Mouse (Mus musculus) gastrocnemius, postnatal 4 days (tissue): ENCODE data around the gene Tldc2. TPM values are rescaled to one million over a fixed set of nuclear protein-coding genes. Genes with fewer than 3 reads are reported as not detected.
A peak's percentile ranks its signal among the peaks of the same experiment; 100 is the strongest.

Source experiments
- DNase-seq, 2 experiments: peaks; one replicate each; pipeline ENCODE4 v3.0.0; 2021 to 2022; ENCODE audit warnings: low spot score in 2 of 2, mixed read lengths in 2 of 2
- long read RNA-seq, 2 experiments: library from polyadenylated mRNA; stranded (forward); transcript quantifications; one replicate each; pipeline ENCODE4 v2.0.0; 2021
- total RNA-seq, 2 experiments: library from RNA; stranded (reverse); gene quantifications; 2 replicates each; pipeline ENCODE4 v1.2.3; 2021

Tldc2 gene
- total RNA-seq = not detected
- long read RNA-seq, experiment 1 = 0 reads
- long read RNA-seq, experiment 2 = 0 reads

GRCm38 (mm10) chr2:157086796-157087195 is at the start of gene Tldc2:
Tldc2 (plus strand) TSS chr2:157087055.
- no peak for DNase-seq

GRCm38 (mm10) chr2:157037303-157037702 is 49.6 kb upstream of the Tldc2 start:
- no peak for DNase-seq

GRCm38 (mm10) chr2:157039900-157040648 is 46.8 kb upstream of the Tldc2 start:
- DNase-seq = no peak

GRCm38 (mm10) chr2:157040649-157041046 is 46.2 kb upstream of the Tldc2 start:
- no peak for DNase-seq

- no peak for DNase-seq
These were observed 45.4 kb upstream of the Tldc2 start for GRCm38 (mm10) chr2:157041421-157041820.

DNA sequence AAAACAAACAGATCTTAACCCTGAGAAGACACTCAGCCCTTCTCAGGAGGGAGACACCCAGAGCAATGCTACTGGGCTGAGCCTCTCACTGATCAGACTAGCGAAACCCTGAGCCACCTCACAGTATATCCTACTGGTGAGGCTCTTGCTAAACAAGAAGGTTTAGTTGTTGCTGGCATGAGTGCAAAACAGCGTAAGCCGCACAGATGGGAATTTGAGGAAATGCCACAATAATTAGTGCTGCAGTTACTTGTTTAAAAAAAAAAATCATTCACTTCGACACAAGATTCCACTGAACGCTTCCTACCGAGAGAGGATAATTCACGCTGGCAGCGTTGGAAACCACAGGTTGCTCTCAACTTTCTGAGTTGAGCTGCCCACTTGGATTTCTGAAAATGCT is 43.3 kb upstream of the Tldc2 start:
- no peak for DNase-seq

DNA sequence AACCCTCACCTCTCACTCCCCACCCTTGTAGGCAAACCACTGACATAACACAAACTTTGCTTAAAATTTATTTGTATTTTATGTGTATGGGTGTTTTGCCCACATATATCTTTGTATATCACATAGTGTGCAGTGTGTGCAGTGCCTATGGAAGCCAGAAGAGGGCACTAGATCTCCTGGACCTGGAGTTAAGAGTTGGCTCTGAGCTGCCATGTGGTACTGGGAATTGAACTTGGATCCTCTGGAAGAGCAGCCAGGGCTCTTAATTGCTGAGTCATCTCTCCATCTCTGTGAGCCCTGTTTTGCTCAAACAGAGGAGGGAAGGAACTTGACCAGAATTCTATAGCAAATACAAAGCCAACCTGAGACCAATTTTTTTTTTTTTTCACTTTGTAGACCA is 42.9 kb upstream of the Tldc2 start:
- DNase-seq = no peak

- no peak for DNase-seq
These were observed 40.9 kb upstream of the Tldc2 start for GRCm38 (mm10) chr2:157045932-157046331.

- no peak for DNase-seq
These were observed 39.9 kb upstream of the Tldc2 start for GRCm38 (mm10) chr2:157046956-157047355.

DNA sequence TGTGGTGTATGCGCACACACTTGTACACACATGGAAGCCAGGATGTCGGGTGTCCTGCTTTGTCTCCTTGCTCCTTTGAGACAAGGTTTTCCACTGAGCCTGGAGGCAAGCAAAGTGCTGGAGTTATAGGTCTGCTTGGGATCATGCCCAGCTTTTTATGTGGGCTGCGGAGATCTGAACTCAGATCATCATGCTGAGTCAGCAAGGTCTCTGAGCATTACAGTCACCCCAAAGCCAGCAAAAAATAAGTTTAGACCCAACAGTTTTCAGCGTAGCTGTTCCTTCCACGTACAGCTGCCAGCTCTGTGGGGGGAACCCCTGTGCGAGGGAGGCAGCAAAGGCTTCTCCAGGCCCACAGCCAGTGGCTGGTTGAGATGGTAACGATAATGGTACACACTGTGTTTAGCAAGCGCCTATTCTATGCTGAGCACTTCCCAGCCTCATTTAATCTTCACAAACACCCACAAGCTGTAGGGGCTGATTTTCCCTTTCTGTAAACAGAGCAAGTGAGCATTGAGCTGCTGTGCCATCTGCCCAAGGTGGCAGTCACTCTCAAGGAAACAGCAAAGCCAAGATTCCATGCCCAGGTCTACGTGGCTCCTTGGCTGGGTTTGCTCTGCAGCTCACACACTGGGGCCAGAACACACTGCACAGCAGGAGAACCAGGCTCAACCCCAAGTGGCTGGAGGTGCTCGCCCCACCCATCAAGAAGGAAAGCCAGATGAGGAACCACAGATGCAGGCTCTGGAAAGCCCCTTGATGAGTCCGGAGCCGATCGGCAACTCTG is 38.3 kb upstream of the Tldc2 start:
- no peak for DNase-seq

- DNase-seq = no peak
These were observed 37.0 kb upstream of the Tldc2 start for GRCm38 (mm10) chr2:157049831-157050243.

- DNase-seq = no peak
These were observed 34.4 kb upstream of the Tldc2 start for GRCm38 (mm10) chr2:157052448-157052847.

- no peak for DNase-seq
These were observed 33.7 kb upstream of the Tldc2 start for GRCm38 (mm10) chr2:157053124-157053523.

- no peak for DNase-seq
These were observed 33.1 kb upstream of the Tldc2 start for GRCm38 (mm10) chr2:157053787-157054186.

DNA sequence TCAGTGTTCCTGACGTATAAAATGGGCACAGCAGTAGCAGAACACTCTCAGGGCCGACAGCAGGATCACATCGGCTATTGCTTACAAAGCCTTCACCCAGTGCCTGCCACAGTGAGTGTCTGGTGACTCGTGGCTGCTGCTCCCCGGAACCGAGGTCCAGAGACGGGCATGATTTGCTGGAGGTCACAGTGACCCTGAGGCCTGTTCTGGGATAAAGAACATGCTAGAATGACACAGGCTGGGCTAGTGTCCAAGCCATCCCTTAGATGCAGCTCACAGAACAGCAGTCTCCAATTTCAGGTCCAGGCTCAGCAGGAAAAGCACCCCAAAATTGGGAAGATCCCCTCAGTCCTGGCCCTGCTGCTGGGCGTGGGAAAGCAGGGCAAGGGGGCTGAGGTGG is 32.6 kb upstream of the Tldc2 start:
- no peak for DNase-seq

DNA sequence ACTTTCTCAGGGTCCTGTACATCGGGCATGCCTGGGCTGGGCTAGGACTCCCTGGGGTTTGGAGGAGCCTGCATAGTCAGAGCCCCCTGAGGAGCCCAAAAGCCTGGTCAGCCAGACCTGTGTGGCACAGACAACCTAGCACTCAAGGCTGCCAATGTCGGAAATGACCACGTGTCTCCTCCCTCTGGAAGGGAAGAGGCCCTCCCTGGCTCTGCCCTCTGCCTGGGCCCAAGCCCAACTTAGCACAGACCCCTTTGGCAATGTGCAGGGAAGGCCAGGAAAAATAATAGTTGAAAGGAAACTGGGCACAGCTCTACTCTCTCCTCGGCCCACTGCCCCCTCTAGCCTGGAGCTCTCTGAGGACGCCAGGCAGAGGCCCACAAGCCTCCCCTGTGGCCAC is 32.0 kb upstream of the Tldc2 start:
- DNase-seq = no peak

GRCm38 (mm10) chr2:157055721-157056120 is 31.1 kb upstream of the Tldc2 start:
- DNase-seq = no peak

- DNase-seq = no peak
These were observed 29.7 kb upstream of the Tldc2 start for GRCm38 (mm10) chr2:157057186-157057585.

DNA sequence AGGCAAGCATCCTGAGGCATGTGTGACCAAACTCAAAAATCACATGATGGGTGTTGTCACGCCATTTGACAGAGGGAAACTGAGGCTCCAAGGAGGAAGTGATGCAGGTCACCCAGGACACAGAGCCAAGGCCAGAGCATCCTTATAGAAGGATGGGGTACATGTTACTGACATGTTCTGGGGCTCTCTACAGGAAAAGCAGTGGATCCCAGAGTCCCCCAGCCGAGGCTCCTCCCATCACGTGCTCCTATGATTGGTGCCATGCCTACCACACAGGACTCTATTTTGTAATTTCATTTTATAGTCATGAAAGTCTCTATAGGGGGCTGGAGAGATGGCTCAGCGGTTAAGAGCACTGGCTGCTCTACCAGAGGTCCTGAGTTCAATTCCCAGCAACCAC is 29.1 kb upstream of the Tldc2 start:
- no peak for DNase-seq

DNA sequence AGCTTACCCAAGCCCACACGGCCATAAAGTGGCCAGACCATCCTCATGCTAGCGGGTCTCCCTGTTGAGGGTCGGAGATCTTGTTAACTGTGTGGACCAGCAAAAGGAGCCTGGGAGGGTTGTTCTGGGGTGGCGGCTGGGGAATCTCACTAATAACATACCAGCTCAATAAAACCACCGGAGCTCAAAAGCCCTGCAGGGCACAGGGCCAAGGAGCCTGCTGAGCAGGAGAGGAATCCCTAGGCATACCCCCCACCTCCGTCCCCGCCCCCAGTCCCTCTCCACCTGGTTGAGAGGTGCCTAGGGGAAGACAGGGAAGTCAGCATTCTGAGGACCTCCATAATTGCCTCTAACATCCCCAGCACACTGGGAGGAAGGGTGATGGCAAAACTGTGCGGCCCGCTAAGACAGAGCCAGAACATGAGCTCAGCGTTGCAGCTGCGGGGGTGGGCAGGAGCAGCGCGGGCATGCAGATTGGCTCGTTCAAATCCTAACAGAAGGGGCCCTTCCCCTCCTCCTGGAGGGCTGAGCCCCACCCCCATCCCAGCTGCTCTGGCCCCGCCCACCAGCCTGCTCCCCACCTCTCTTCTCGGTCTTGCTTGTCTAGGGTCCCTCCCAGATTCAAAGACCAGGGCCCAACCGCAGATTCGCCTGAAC is 28.4 kb upstream of the Tldc2 start:
- peak; percentile 63 to 83 for DNase-seq

DNA sequence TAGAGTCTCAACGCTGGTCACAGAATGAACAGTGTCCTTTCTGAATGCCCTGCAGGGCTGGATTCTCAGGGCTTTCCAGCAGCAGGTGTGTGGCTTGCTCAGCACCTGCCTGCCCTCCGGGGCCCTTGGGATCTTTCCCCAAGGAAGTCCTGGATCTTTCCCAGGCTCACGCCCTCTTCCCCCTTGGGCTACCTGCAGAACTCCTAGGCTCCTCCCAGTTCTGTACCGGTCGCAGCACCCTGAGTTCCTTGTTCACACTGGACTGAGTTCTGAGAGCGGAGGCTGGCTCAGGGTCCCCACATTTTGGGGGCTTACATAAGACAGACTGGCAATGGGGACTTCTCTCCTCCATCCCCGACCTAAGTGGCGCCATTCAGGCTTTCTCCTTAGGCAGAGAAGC is 27.7 kb upstream of the Tldc2 start:
- no peak for DNase-seq

DNA sequence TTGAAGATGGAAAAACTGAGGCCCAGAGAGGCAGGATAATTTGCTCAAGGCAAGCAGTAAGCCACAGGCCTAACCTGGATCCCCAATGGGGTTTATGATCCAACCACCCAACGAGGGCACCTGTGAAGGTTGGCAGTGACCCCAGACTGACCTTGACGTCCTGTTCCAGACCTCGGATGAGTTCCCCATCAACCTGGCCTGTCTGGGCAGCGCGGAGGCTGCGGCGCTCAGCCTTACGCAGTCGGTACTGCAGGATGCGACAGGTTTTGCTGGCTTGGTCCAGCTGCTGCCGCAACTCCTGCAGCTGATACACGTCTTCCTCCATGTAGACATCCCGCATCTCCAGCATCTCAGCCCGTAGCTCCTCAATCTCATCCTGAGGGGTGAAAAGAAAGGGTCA is 26.8 kb upstream of the Tldc2 start:
- DNase-seq = no peak
